Mouse (Mus musculus) cerebellum, adult 2 months (tissue): ENCODE data around the gene 1700025G04Rik. TPM values are rescaled to one million over a fixed set of nuclear protein-coding genes. Genes with fewer than 3 reads are reported as not detected.
A peak's percentile ranks its signal among the peaks of the same experiment; 100 is the strongest.

Experiments
- DNase-seq, 2 experiments: peaks; one replicate each; pipeline ENCODE4 v3.0.0; 2021
- H3K27ac ChIP-seq: fragments of 200-500 bp; 2 replicates; pipeline ENCODE4 v1.5.1; 2012; ENCODE audit warnings: low read length, control low read depth, inconsistent platforms; ENCODE audit not compliant: insufficient read depth
- H3K27me3 ChIP-seq: fragments of 200-500 bp; 2 replicates; pipeline ENCODE4 v1.6.1; 2012; ENCODE audit warnings: inconsistent platforms, mild to moderate bottlenecking, low read length, moderate library complexity; ENCODE audit not compliant: control insufficient read depth, insufficient read depth
- H3K4me1 ChIP-seq: fragments of 200-500 bp; 2 replicates; pipeline ENCODE4 v1.6.1; 2011; ENCODE audit warnings: low read length; ENCODE audit not compliant: control insufficient read depth, insufficient read depth
- H3K4me3 ChIP-seq: fragments of 200-500 bp; replicated peaks from 2 replicates; pipeline ENCODE3; 2011; ENCODE audit warnings: mild to moderate bottlenecking, low read depth, low read length, control low read depth; ENCODE audit not compliant: insufficient read depth
- CTCF ChIP-seq: fragments of 200-500 bp; IDR thresholded peaks from 2 replicates; pipeline ENCODE4 v1.5.1; 2011; ENCODE audit warnings: low read depth, mild to moderate bottlenecking, control low read depth, low read length, moderate library complexity, borderline replicate concordance; ENCODE audit not compliant: insufficient read depth
- POLR2A ChIP-seq: fragments of 200-500 bp; IDR thresholded peaks from 2 replicates; pipeline ENCODE4 v1.6.1; 2011; ENCODE audit warnings: low read length, control low read depth, borderline replicate concordance; ENCODE audit not compliant: insufficient read depth
- WGBS: fragments of 180-500 bp; shearing (Covaris S2); methylation state at CpG from one replicate; pipeline ENCODE4 v1.1.7; 2018; 5-methylcytosine and 5-hydroxymethylcytosine counted together
- polyA plus RNA-seq: library from polyadenylated mRNA; depleted of rRNA; stranded (reverse); fragments of >200 nt; gene quantifications from 2 replicates; pipeline ENCODE4 v1.2.3, GENCODE M21; 2012

Gene 1700025G04Rik
- polyA plus RNA-seq, 1 experiment = 27.9 TPM

DNA sequence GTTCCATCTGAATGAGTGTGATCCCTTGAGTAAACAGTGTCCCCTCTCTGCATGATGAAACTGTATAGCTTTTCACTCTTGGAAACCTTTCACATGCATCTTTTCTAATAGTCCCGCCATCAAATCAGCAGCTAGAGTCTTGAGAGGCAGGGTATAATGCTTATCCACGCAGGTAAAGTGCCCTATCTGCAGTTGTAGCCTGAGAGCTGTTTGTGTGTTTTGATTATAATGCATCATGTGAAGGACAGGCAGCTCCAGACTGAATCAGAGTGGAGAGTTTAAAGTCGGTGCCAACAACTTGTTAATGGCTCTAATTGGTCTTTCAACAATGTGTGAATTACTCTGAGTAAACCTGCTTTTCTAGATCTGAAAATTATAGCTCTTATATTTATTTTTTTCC, 6.1 kb upstream of the 1700025G04Rik start:
- Histone ChIP-seq H3K4me3 (no peak overlapping the region), H3K27me3 (no peaks in the 10 kb centered on the region), H3K4me1 (no peaks in the 10 kb centered on the region), H3K27ac (no peak overlapping the region)
- DNase-seq = no peak
- TF ChIP-seq POLR2A (no peak), CTCF (no peak)
- 88% methylated on average over 3 of the region's 3 CpGs for WGBS

DNA sequence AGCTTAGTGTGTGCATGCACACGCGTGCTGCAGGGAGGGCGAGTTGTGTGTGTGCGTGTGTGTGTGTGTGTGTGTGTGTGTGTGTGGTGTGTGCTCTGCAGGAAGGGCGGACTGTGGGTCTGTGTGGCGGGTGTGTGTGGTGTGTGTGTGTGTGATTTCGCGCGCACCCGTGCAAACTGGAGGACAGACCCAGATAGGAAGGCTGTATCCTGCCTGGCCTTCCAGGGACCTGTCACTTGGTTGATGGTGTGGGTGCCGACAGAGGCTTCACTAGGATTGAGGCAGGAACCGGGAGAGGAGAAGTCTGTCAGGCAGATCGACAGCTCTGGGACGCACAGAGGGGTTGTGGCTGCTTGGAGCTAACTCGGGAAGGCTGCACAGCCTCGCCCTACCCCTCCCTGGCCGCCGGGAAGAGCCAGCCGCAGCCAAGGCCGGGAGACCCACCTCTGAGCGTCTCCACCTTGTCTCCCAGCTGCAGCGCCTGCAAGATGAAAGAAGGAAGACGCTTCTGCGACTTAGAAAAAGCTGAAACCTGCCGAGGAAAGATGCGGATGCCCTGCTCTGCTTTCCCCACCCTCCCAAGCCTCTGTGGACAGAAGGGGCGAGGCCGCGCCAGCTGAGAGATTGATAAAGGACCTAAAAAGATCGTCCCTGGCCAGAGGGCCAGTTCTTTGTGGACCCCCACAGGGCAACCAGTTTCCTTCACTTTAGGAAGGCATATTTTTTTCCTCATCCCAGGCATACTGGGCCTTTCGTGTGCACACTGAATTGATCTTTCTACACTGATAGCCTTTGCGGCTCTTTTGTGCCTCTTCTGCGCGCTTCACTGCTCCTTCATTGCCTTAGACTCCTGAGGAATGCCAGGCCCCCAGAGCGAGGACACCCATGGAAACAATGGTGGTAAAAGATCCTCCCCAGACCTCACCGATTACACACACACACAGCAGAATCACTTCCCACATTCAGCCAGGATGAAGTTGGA, 930 bp upstream of the 1700025G04Rik start:
- H3K27ac ChIP-seq = peak overlapping the region; percentile 83
- TF ChIP-seq CTCF (no peak), POLR2A (no peak)
- H3K27me3 ChIP-seq = no peaks in the 10 kb centered on the region
- peaks cover 3% of the 10 kb centered on the region; the same call in 1 of the 2 replicates for H3K4me1 ChIP-seq
- WGBS = 4% methylated on average over 36 of the region's 36 CpGs
- DNase-seq = peak; percentile 71 to 77
- H3K4me3 ChIP-seq = peak overlapping the region; percentile 62

DNA sequence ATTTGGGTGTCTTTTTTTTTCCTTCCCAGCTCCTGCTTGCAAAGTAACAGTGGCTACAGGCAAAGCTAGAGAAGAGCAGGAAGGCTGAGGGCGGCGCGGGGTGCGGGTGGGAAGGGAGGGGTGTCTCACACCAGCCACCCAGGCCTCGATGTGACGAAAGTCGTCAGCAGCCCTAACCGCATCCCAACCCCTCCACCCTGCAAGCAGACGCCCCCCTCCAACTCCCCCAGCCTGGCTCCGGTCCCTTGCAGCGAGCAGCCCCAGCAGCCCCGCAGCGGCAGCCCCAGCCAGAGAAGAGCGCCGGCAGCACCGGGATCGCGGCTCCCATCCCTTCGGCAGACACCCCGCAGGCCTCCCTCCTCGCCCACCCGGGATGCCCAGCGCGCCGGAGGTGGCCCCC, 399 bp downstream of the 1700025G04Rik start:
- DNase-seq = peak; percentile 61 to 74
- TF ChIP-seq POLR2A (no peak), CTCF (no peak)
- H3K4me1 ChIP-seq = peaks cover 10% of the 10 kb centered on the region
- H3K4me3 ChIP-seq = peak overlapping the region; percentile 62
- H3K27me3 ChIP-seq = no peaks in the 10 kb centered on the region
- WGBS = 1% methylated on average over 25 of the region's 25 CpGs
- peak overlapping the region; percentile 82 for H3K27ac ChIP-seq

DNA sequence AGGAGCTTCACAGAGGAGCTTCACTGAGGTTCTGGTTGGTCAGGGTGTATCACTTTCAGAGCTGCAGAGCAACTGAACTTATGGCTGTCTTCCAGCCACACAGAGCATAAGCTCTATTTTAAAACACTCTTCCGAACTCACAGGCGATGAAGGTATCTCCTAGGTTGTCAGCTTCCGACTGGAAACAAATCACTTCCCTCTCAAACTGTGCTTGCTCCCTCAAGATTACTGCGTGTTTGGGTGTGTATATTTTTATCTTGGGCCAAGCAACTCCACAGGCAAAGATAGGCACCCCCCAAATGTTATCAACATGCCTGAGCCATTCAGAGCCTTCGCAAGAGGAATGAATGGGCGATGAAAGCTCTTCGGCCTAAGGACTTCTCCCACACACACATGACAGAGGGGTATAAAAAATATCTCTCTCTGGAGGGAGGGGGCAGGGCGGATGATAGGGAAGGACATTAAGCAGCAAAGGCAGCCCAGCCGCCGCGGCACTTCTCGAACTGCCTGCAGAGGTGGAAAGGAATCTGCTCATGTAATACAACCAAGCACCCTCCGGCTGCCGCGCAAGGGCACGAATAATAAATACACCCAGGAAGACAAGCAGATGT, 1.0 kb downstream of the 1700025G04Rik start:
- WGBS = under 1% methylated on average over 16 of the region's 16 CpGs
- TF ChIP-seq POLR2A = no peak
- no peak for TF ChIP-seq CTCF
- H3K27me3 ChIP-seq = no peaks in the 10 kb centered on the region
- peaks cover 10% of the 10 kb centered on the region for H3K4me1 ChIP-seq
- peak overlapping the region; percentile 62 for H3K4me3 ChIP-seq
- H3K27ac ChIP-seq = peak overlapping the region; percentile 43
- peak; percentile 73 to 81 for DNase-seq

DNA sequence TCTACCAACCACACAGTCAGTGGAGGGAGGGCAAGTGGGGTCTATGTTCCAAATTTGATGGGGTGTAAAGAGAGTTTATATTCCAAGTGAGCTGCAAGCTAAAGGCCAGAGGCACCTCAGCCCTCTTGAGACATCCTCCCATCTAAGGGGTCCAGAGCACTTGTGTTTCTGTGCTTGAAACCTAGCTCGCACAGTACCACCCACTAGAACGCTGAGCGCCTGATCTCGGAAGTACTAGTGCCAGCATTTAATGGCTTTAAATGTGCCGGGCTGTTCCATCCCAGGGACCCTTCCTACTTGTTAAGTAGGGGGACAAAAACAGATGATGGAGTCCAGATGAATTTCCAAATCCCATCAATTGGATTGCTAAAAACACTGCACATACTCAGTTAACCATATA, 1.9 kb downstream of the 1700025G04Rik start:
- TF ChIP-seq POLR2A (no peak), CTCF (no peak)
- no peak for DNase-seq
- peak overlapping the region; percentile 62 for H3K4me3 ChIP-seq
- 13% methylated on average over 5 of the region's 5 CpGs for WGBS
- peak overlapping the region; percentile 68 for H3K27ac ChIP-seq
- H3K27me3 ChIP-seq = no peaks in the 10 kb centered on the region
- peaks cover 10% of the 10 kb centered on the region for H3K4me1 ChIP-seq

DNA sequence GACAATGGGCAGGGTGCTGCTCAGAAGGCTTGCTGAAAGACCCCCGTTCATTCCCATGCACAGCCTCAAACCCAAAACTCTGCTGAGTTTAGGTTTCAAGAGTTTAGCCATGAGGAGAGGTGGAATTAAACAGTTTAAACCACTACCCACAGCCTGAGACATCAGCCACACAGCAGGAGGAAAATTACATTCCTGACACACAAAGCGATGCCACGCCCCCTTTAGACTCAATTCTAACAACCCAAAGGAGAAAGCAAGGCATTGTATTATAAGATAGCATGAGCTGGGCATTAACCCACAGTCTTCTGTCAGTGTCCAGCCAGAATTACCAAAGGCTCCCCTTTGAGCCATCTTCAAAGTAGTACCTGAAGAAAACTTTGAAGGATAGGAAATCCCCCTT, 3.0 kb downstream of the 1700025G04Rik start:
- TF ChIP-seq POLR2A (no peak), CTCF (no peak)
- no peak overlapping the region for H3K27ac ChIP-seq
- H3K27me3 ChIP-seq = no peaks in the 10 kb centered on the region
- WGBS = 46% methylated on average over 3 of the region's 3 CpGs
- H3K4me3 ChIP-seq = no peak overlapping the region
- peaks cover 17% of the 10 kb centered on the region for H3K4me1 ChIP-seq
- DNase-seq = no peak

DNA sequence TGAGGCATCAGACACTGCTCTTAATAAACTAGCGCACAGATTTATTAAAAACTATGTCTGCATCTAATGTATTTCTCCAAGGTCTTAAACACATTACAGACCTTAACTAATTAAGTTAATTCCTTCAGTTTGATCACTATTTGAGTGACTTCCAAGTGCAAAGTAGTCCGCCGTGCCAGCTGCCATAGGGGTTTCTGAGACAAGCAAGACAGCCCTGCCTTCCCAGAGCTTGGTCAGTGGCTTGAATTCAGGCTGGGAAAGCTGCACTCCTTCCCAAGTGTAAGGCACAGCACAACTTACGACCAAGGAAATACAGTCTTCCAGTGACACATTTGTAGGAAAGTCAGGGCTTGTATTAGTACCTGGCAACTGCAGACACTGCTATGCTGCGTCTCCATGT, 4.4 kb downstream of the 1700025G04Rik start:
- H3K4me1 ChIP-seq = peaks cover 20% of the 10 kb centered on the region
- 49% methylated on average over 5 of the region's 5 CpGs for WGBS

More for the DNA sequence above, 4.4 kb downstream of the 1700025G04Rik start:
- H3K27ac ChIP-seq = no peak overlapping the region
- H3K4me3 ChIP-seq = no peak overlapping the region
- DNase-seq = no peak
- no peak for TF ChIP-seq POLR2A
- TF ChIP-seq CTCF = no peak
- no peaks in the 10 kb centered on the region for H3K27me3 ChIP-seq
